In genomic region chr7:81649270-81649669, GRCm38 (mm10) we compare ENCODE assay signal across 20 mouse cellular contexts. TPM values are rescaled to one million over a fixed set of nuclear protein-coding genes. Genes with fewer than 3 reads are reported as not detected.
DNase-seq lines count a peak whose midpoint lies in the region; ATAC-seq and TF ChIP-seq lines count a peak whose summit lies in the region.
"Had no signal": no experiment of that assay in that cellular context is flagged by ENCODE, and none has a peak within 500 bp of the region (broad histone marks: within the 10 kb centered on the region; RNA-seq: fewer than 3 reads in every experiment).

No protein-coding gene starts in this region.

- H3K9me3 ChIP-seq in forebrain, postnatal 0 days (ENCODE audit: low read length): no peaks in the 10 kb centered on the region
- no peaks in the 10 kb centered on the region for H3K9me3 ChIP-seq in forebrain, embryonic 10.5 days
- H3K9me3 ChIP-seq: embryonic facial prominence, embryonic 13.5 days; intestine, embryonic 15.5 days; limb, embryonic 15.5 days had no signal

- H3K4me2 ChIP-seq in forebrain, postnatal 0 days (ENCODE audit: low read depth): no peak overlapping the region
- H3K4me2 ChIP-seq: embryonic facial prominence, embryonic 13.5 days; intestine, embryonic 15.5 days; limb, embryonic 15.5 days had no signal

- no peaks in the 10 kb centered on the region for H3K36me3 ChIP-seq in forebrain, postnatal 0 days (ENCODE audit: insufficient read depth)
- H3K36me3 ChIP-seq in forebrain, embryonic 10.5 days (replicated peaks): no peaks in the 10 kb centered on the region
- H3K36me3 ChIP-seq: embryonic facial prominence, embryonic 13.5 days; intestine, embryonic 15.5 days; limb, embryonic 15.5 days had no signal

- no peak for TF ChIP-seq CTCF in forebrain, postnatal 0 days (IDR thresholded peaks at IDR 0.05; ENCODE audit: low read depth)
- no peak for TF ChIP-seq CTCF in layer of hippocampus, adult 2 months (conservative IDR thresholded peaks at IDR 0.05)

- H3K27me3 ChIP-seq in forebrain, postnatal 0 days (ENCODE audit: insufficient read depth, low read length): no peaks in the 10 kb centered on the region
- H3K27me3 ChIP-seq in forebrain, embryonic 10.5 days (ENCODE audit: poor library complexity, severe bottlenecking): no peaks in the 10 kb centered on the region
- H3K27me3 ChIP-seq: intestine, embryonic 15.5 days; limb, embryonic 15.5 days had no signal

- no peak for DNase-seq in forebrain, postnatal 0 days
- DNase-seq in forebrain, embryonic 10.5 days (ENCODE audit: extremely low spot score, low spot score): no peak
- peak; percentile 31 to 33 for DNase-seq in layer of hippocampus, adult 2 months (ENCODE audit: low spot score in 2 of 2)
- DNase-seq in layer of hippocampus, adult 11-12 months (ENCODE audit: low spot score): no peak
- DNase-seq in right cerebral cortex, adult 18-20 months: peak; percentile 50
- DNase-seq in right cerebral cortex, postnatal 4 days: no peak
- DNase-seq: adrenal gland, postnatal 14 days; cerebellum, adult 11-12 months; gastrocnemius, postnatal 14 days; heart, adult 2 months; heart, postnatal 36 days; kidney, adult 9 months; kidney, postnatal 25 days had no signal

- no peak overlapping the region for H3K9ac ChIP-seq in forebrain, postnatal 0 days
- H3K9ac ChIP-seq: embryonic facial prominence, embryonic 13.5 days; intestine, embryonic 15.5 days; limb, embryonic 15.5 days had no signal

- peaks cover 24% of the 10 kb centered on the region for H3K4me1 ChIP-seq in forebrain, postnatal 0 days (ENCODE audit: insufficient read depth)
- H3K4me1 ChIP-seq in forebrain, embryonic 10.5 days: peaks cover 31% of the 10 kb centered on the region
- H3K4me1 ChIP-seq: intestine, embryonic 15.5 days had no signal

- H3K27ac ChIP-seq in forebrain, postnatal 0 days (ENCODE audit: low read depth, low read length): no peak overlapping the region
- no peak overlapping the region for H3K27ac ChIP-seq in forebrain, embryonic 10.5 days
- peak overlapping the region; percentile 87 for H3K27ac ChIP-seq in layer of hippocampus, adult 2 months
- H3K27ac ChIP-seq: embryonic facial prominence, embryonic 13.5 days; heart, adult 2 months; intestine, embryonic 15.5 days; limb, embryonic 15.5 days; stomach, postnatal 0 days had no signal

- WGBS in forebrain, postnatal 0 days: 44% methylated on average over 8 of the region's 8 CpGs
- WGBS in forebrain, embryonic 10.5 days: 91% methylated on average over 8 of the region's 8 CpGs

- ATAC-seq in forebrain, postnatal 0 days: peak; percentile 30
- no peak for ATAC-seq in erythroblast, adult 5-6 weeks (replicated peaks; ENCODE audit: low FRiP score, poor library complexity, severe bottlenecking)
- ATAC-seq: intestine, embryonic 15.5 days; lung, postnatal 0 days had no signal

- no peak overlapping the region for H3K4me3 ChIP-seq in forebrain, postnatal 0 days (ENCODE audit: low read depth, low read length)
- H3K4me3 ChIP-seq in forebrain, embryonic 10.5 days: no peak overlapping the region
- H3K4me3 ChIP-seq in layer of hippocampus, adult 2 months: no peak overlapping the region
- H3K4me3 ChIP-seq: embryonic facial prominence, embryonic 13.5 days; heart, adult 2 months; intestine, embryonic 15.5 days; limb, embryonic 15.5 days had no signal

RNA-seq across cellular contexts. Expression of gene Homer2, which starts 58.1 kb away (rescaled TPM):
- total RNA-seq in forebrain, postnatal 0 days (2014; rRNA removed): 23.9 and 27.9 TPM in 2 replicates
- polyA plus RNA-seq in forebrain, postnatal 0 days (2015; fragmentation: Nextera tagmentation; extraction: Ambion mirVana): 23.5 and 28.8 TPM in 2 replicates
- 12.6 and 13.1 TPM in 2 replicates for polyA plus RNA-seq in forebrain, embryonic 10.5 days (2016; fragmentation: Nextera tagmentation; extraction: Ambion mirVana)
- total RNA-seq in layer of hippocampus, adult 2 months (2021): 10 to 100 TPM; 90.4 to 92.1 TPM
- not detected in 2 replicates for total RNA-seq in erythroblast, adult 5-6 weeks (2015; ENCODE audit: low replicate concordance)
- total RNA-seq in erythroblast, adult 5-6 weeks (2017; ENCODE audit: low replicate concordance): 0.56 TPM in 1 of 2 replicates, not detected in the other
- total RNA-seq: neutrophil, adult 5-6 weeks had no signal

Comparison
In these comparisons a context has a peak if more than half of its experiments do, and no peak if none do; other contexts are left out.
1. DNase-seq: peak in layer of hippocampus, adult 2 months (2 of 2) and right cerebral cortex, adult 18-20 months (single experiment); none in forebrain, postnatal 0 days (single experiment), forebrain, embryonic 10.5 days (single experiment), layer of hippocampus, adult 11-12 months (single experiment) and right cerebral cortex, postnatal 4 days (single experiment).
2. RNA of gene Homer2, which starts 58.1 kb away (total RNA-seq): 90.4 to 92.1 TPM in layer of hippocampus, adult 2 months and 23.9 to 27.9 TPM in forebrain, postnatal 0 days; 0.56 TPM in erythroblast, adult 5-6 weeks; every median in the first group is over 10 times any median in the second.